Mouse (Mus musculus) embryonic facial prominence, embryonic 12.5 days (tissue): ENCODE measurements around the gene Plekha7. TPM values are rescaled to one million over a fixed set of nuclear protein-coding genes. Genes with fewer than 3 reads are reported as not detected.

Experiments
- ATAC-seq: fragments of 200-750 bp; cut with Nextera tagmentation; 2 replicates; pipeline ENCODE4 v1.8.0; 2017; ENCODE audit not compliant: insufficient number of reproducible peaks, insufficient read depth, low FRiP score, low TSS enrichment
- H3K27ac ChIP-seq: fragments of 300-500 bp; sonication (generic); 2 replicates; pipeline ENCODE4 v1.5.1; 2016; ENCODE audit warnings: mild to moderate bottlenecking
- H3K27me3 ChIP-seq: fragments of 300-500 bp; sonication (generic); 2 replicates; pipeline ENCODE4 v1.6.1; 2016; ENCODE audit warnings: mild to moderate bottlenecking, moderate library complexity
- H3K36me3 ChIP-seq: fragments of 300-500 bp; sonication (generic); 2 replicates; pipeline ENCODE4 v1.6.1; 2016; ENCODE audit warnings: mild to moderate bottlenecking
- H3K4me1 ChIP-seq: fragments of 300-500 bp; sonication (generic); 2 replicates; pipeline ENCODE4 v1.6.1; 2016
- H3K4me2 ChIP-seq: fragments of 300-500 bp; sonication (generic); replicated peaks from 2 replicates; pipeline ENCODE4 v1.6.1; 2016; ENCODE audit warnings: mild to moderate bottlenecking, moderate library complexity
- H3K4me3 ChIP-seq: fragments of 300-500 bp; sonication (generic); 2 replicates; pipeline ENCODE4 v1.5.1; 2016; ENCODE audit warnings: mild to moderate bottlenecking
- H3K9ac ChIP-seq: fragments of 300-500 bp; sonication (generic); 2 replicates; pipeline ENCODE4 v1.6.1; 2016; ENCODE audit warnings: mild to moderate bottlenecking, moderate library complexity
- H3K9me3 ChIP-seq: fragments of 300-500 bp; sonication (generic); 2 replicates; pipeline ENCODE4 v1.6.1; 2016; ENCODE audit warnings: mild to moderate bottlenecking, moderate library complexity
- WGBS: fragments of 180-500 bp; shearing (Covaris S2); methylation state at CpG from one replicate; pipeline ENCODE4 v1.1.7; 2016; 5-methylcytosine and 5-hydroxymethylcytosine counted together
- polyA plus RNA-seq: library from polyadenylated mRNA; unstranded; fragments of >200 nt; fragmentation: Nextera tagmentation; extraction: Ambion mirVana; gene quantifications from 2 replicates; pipeline ENCODE4 v1.2.1, GENCODE M21; 2016

Gene Plekha7
- polyA plus RNA-seq, 1 experiment from 2014 or later: 9.3 TPM

- Histone ChIP-seq H3K4me2 (no peak overlapping the region), H3K9me3 (no peaks in the 10 kb centered on the region), H3K9ac (no peak overlapping the region), H3K4me1 (peaks cover 16% of the 10 kb centered on the region), H3K27me3 (peaks cover 36% of the 10 kb centered on the region), H3K4me3 (no peak overlapping the region), H3K27ac (no peak overlapping the region), H3K36me3 (no peaks in the 10 kb centered on the region)
- ATAC-seq: no peak
- WGBS: 64% methylated on average over 7 of the region's 7 CpGs
Measured at GRCm38 (mm10) chr7:116234287-116234806, 73.8 kb downstream of the Plekha7 start.

DNA sequence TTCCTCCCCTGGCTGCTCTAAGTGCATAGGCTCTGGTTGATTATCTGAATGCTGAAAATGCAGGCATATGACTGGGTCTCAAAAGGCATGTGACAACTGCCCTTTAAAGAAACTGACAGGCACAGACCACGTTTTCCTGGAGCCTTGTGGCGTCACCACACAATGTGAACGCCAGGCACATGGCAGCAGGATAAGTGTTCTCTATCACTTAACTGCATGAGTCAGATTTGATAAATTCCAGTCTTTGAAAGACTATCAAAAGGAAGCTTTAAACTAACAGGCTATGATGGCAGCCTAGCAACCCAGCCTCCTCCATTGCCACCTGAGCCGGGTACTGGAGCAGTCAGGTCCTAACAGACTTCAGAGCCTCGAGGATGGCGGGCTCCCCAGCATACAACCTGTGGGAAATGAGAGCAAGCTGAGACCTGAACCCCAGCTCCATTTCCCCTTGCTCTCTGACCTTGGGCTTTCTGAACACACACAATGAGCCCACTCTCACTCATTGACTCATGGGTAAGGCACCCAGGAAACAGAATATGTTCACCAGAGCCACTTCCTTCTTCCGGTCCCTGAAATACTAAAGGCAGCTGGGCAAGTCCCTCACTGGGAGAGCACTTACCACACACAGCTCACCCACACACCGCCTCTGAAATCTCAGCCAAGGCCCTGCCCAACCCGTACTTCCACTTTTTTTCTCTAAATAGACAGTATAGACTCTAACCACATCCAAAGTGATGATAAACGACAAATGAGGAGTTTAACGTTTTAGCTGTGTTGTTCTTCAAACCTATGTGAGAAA is 77.2 kb downstream of the Plekha7 start:
- no peaks in the 10 kb centered on the region for H3K9me3 ChIP-seq
- 0 out of 2 replicates have a peak, but pooled peaks cover 3% of the 10 kb centered on the region for H3K4me1 ChIP-seq
- WGBS: 76% methylated on average over 11 of the region's 11 CpGs
- no peak overlapping the region for H3K4me3 ChIP-seq
- no peak overlapping the region for H3K4me2 ChIP-seq
- H3K27ac ChIP-seq: no peak overlapping the region
- no peak overlapping the region for H3K9ac ChIP-seq
- no peaks in the 10 kb centered on the region for H3K36me3 ChIP-seq
- H3K27me3 ChIP-seq: peaks cover 9% of the 10 kb centered on the region
- ATAC-seq: no peak

- Histone ChIP-seq H3K36me3 (no peaks in the 10 kb centered on the region), H3K9ac (no peak overlapping the region), H3K4me2 (no peak overlapping the region), H3K9me3 (no peaks in the 10 kb centered on the region), H3K27ac (no peak overlapping the region), H3K4me1 (no peaks in the 10 kb centered on the region), H3K4me3 (no peak overlapping the region), H3K27me3 (no peaks in the 10 kb centered on the region; the same call in 1 of the 2 replicates)
- 76% methylated on average over 7 of the region's 7 CpGs for WGBS
- no peak for ATAC-seq
Measured at GRCm38 (mm10) chr7:116226877-116227282, 81.3 kb downstream of the Plekha7 start.

DNA sequence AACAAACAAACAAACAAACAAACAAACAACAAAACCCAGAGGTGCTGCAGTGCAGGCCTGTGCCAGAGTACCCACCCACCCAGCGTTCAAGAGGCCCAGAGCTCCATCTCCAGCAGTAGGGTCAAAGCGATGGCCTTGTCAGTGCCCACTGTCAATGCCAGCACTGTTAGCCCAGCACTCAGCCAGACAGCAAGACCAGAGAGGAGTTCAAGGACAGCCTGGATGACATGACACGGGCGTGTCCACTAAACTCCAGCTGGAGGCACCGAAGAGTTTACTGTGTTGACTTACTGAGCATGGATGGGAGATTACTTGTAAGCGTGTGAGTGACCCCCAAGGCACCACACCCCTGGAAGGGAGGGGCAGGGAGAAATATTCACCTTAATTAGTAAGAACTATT is 81.9 kb downstream of the Plekha7 start:
- no peaks in the 10 kb centered on the region; the same call in 1 of the 2 replicates for H3K27me3 ChIP-seq
- H3K27ac ChIP-seq: no peak overlapping the region
- ATAC-seq: no peak
- H3K9me3 ChIP-seq: no peaks in the 10 kb centered on the region
- no peak overlapping the region for H3K4me2 ChIP-seq
- H3K9ac ChIP-seq: no peak overlapping the region
- 88% methylated on average over 6 of the region's 6 CpGs for WGBS
- no peak overlapping the region for H3K4me3 ChIP-seq
- H3K36me3 ChIP-seq: no peaks in the 10 kb centered on the region
- H3K4me1 ChIP-seq: no peaks in the 10 kb centered on the region

- Histone ChIP-seq H3K9ac (no peak overlapping the region), H3K4me2 (no peak overlapping the region), H3K4me1 (0 out of 2 replicates have a peak, but pooled peaks cover 3% of the 10 kb centered on the region), H3K27ac (no peak overlapping the region), H3K36me3 (no peaks in the 10 kb centered on the region), H3K4me3 (no peak overlapping the region), H3K27me3 (no peaks in the 10 kb centered on the region; the same call in 1 of the 2 replicates), H3K9me3 (no peaks in the 10 kb centered on the region)
- 81% methylated on average over 2 of the region's 2 CpGs for WGBS
- ATAC-seq: no peak
Measured at GRCm38 (mm10) chr7:116224543-116224942, 83.6 kb downstream of the Plekha7 start.

- no peak for ATAC-seq
- 50% methylated on average over 14 of the region's 14 CpGs for WGBS
Measured at GRCm38 (mm10) chr7:116223010-116223783, 85.0 kb downstream of the Plekha7 start.

GRCm38 (mm10) chr7:116222288-116223009 is 85.7 kb downstream of the Plekha7 start:
- no peak overlapping the region for H3K27ac ChIP-seq
- no peak for ATAC-seq

More at GRCm38 (mm10) chr7:116223010-116223783, 85.0 kb downstream of the Plekha7 start:
- Histone ChIP-seq H3K27me3 (no peaks in the 10 kb centered on the region; the same call in 1 of the 2 replicates), H3K9me3 (no peaks in the 10 kb centered on the region), H3K27ac (no peak overlapping the region), H3K9ac (no peak overlapping the region), H3K4me1 (0 out of 2 replicates have a peak, but pooled peaks cover 3% of the 10 kb centered on the region), H3K36me3 (no peaks in the 10 kb centered on the region), H3K4me3 (no peak overlapping the region), H3K4me2 (no peak overlapping the region)

GRCm38 (mm10) chr7:116221883-116222282 is 86.3 kb downstream of the Plekha7 start:
- no peak overlapping the region for H3K27ac ChIP-seq
- H3K36me3 ChIP-seq: no peaks in the 10 kb centered on the region
- no peak overlapping the region for H3K4me2 ChIP-seq
- H3K9ac ChIP-seq: no peak overlapping the region
- no peak for ATAC-seq
- H3K4me3 ChIP-seq: no peak overlapping the region
- no peaks in the 10 kb centered on the region for H3K27me3 ChIP-seq
- H3K9me3 ChIP-seq: no peaks in the 10 kb centered on the region
- H3K4me1 ChIP-seq: 0 out of 2 replicates have a peak, but pooled peaks cover 3% of the 10 kb centered on the region
- 73% methylated on average over 7 of the region's 7 CpGs for WGBS

More at GRCm38 (mm10) chr7:116222288-116223009, 85.7 kb downstream of the Plekha7 start:
- WGBS: 60% methylated on average over 8 of the region's 8 CpGs
- Histone ChIP-seq H3K4me1 (0 out of 2 replicates have a peak, but pooled peaks cover 3% of the 10 kb centered on the region), H3K36me3 (no peaks in the 10 kb centered on the region), H3K4me3 (no peak overlapping the region), H3K9me3 (no peaks in the 10 kb centered on the region), H3K9ac (no peak overlapping the region), H3K27me3 (no peaks in the 10 kb centered on the region), H3K4me2 (no peak overlapping the region)

DNA sequence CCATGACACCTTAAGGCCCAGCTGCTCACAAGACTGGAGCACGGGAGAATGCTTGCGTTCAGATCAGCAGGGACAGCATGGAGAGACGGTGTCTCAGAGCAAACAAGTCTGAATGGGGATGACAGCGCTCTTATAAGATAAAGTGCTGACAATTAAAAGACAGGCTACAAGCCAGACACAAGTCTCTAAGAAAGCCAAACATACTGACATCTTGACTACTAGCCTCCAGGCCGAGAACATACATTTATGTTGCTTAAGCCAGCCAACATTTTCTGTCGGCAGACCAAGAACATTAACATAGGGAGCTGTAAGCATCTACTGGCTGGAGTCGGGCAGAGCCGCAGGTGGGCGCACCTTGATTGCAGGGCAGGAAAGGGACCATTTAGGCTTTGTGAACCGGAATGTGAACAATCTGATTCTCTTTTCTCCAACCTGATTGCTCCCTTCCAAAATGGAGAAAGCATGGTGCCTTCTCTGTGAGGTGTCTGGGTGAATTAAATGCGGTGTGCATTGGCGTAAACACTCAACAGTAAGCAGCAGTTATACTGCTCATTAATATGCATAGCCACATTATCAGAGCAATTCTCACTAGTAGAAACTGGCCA is 88.0 kb downstream of the Plekha7 start:
- ATAC-seq: no peak
- Histone ChIP-seq H3K36me3 (no peaks in the 10 kb centered on the region), H3K27me3 (no peaks in the 10 kb centered on the region), H3K4me2 (no peak overlapping the region), H3K9me3 (0 out of 2 replicates have a peak, but pooled peaks cover 5% of the 10 kb centered on the region), H3K4me1 (0 out of 2 replicates have a peak, but pooled peaks cover 3% of the 10 kb centered on the region), H3K27ac (no peak overlapping the region), H3K4me3 (no peak overlapping the region), H3K9ac (no peak overlapping the region)
- WGBS: 89% methylated on average over 12 of the region's 12 CpGs

DNA sequence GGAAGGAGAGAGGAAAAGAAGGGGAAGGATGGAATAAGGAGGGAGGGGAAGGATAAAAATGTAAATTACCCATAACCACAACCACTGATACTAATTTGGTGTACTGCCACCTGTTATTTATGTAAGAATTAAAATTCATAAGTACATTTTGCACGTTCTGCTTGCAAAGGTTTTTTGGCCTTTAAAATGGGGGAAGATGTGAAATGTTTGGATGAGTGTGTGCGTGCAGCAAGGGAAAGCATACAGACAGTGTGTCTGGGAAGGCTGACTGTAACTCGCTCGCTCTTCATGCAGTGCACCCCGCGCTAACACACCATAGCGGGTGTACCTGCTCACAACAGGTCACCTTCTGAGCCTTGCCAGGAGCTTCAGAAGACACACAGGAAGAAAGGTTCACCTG is 90.4 kb downstream of the Plekha7 start:
- ATAC-seq: no peak
- WGBS: 89% methylated on average over 7 of the region's 7 CpGs
- no peak overlapping the region for H3K4me2 ChIP-seq
- no peak overlapping the region for H3K4me3 ChIP-seq
- H3K9me3 ChIP-seq: 0 out of 2 replicates have a peak, but pooled peaks cover 5% of the 10 kb centered on the region
- H3K9ac ChIP-seq: no peak overlapping the region
- no peaks in the 10 kb centered on the region for H3K27me3 ChIP-seq
- H3K4me1 ChIP-seq: 0 out of 2 replicates have a peak, but pooled peaks cover 3% of the 10 kb centered on the region
- H3K27ac ChIP-seq: no peak overlapping the region
- no peaks in the 10 kb centered on the region for H3K36me3 ChIP-seq

DNA sequence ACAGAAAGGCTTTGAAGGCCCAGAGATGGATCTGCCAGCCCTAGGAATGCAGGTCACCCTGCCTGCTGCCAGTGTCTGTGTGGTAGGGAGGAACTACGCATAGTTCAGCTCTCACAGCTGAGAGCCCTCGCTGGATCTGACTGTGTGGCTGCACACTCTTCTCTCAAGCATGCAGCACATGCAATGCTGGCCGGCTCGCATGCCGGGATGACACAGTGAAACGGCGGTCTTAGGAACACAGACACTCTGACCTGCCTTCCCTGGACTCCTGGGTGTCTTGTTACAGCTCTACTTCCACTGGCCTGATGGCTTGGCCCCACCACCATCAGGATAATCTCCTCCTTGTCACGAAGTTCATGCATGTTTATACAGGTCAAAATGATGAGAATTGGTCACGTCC is 96.3 kb downstream of the Plekha7 start:
- 0 out of 2 replicates have a peak, but pooled peaks cover 5% of the 10 kb centered on the region for H3K9me3 ChIP-seq
- peaks cover 23% of the 10 kb centered on the region; the same call in 1 of the 2 replicates for H3K4me1 ChIP-seq
- WGBS: 21% methylated on average over 9 of the region's 9 CpGs
- no peaks in the 10 kb centered on the region for H3K27me3 ChIP-seq
- H3K4me3 ChIP-seq: no peak overlapping the region
- ATAC-seq: no peak
- no peaks in the 10 kb centered on the region for H3K36me3 ChIP-seq
- H3K9ac ChIP-seq: no peak overlapping the region
- no peak overlapping the region for H3K27ac ChIP-seq
- H3K4me2 ChIP-seq: no peak overlapping the region
